Mouse (Mus musculus): ENCODE data around the gene Gm609.

Gm609 gene

GRCm38 (mm10) chr16:45392246-45392645 lies 100.5 kb downstream of the Gm609 start:
- DNase-seq, result no peak

GRCm38 (mm10) chr16:45391680-45392079 lies 101.1 kb downstream of the Gm609 start:
- DNase-seq, result no peak

- no peak for DNase-seq
Observed at GRCm38 (mm10) chr16:45390286-45390956, 102.3 kb downstream of the Gm609 start.

- DNase-seq, result no peak
Observed at GRCm38 (mm10) chr16:45389833-45390232, 102.9 kb downstream of the Gm609 start.

GRCm38 (mm10) chr16:45389041-45389440 lies 103.7 kb downstream of the Gm609 start:
- no peak for DNase-seq

- no peak for DNase-seq
Observed at GRCm38 (mm10) chr16:45381811-45382210, 111.0 kb downstream of the Gm609 start.

GRCm38 (mm10) chr16:45378959-45379358 lies 113.8 kb downstream of the Gm609 start:
- DNase-seq, result peak; percentile 24

- no peak for DNase-seq
Observed at GRCm38 (mm10) chr16:45378147-45378943, 114.4 kb downstream of the Gm609 start.

GRCm38 (mm10) chr16:45377332-45377731 lies 115.4 kb downstream of the Gm609 start:
- no peak for DNase-seq

- no peak for DNase-seq
Observed at GRCm38 (mm10) chr16:45376812-45377211, 116.0 kb downstream of the Gm609 start.

- no peak for DNase-seq
Observed at GRCm38 (mm10) chr16:45376294-45376693, 116.5 kb downstream of the Gm609 start.

- no peak for DNase-seq
Observed at GRCm38 (mm10) chr16:45375506-45376225, 117.1 kb downstream of the Gm609 start.

- DNase-seq, result no peak
Observed at GRCm38 (mm10) chr16:45374074-45374473, 118.7 kb downstream of the Gm609 start.

- no peak for DNase-seq
Observed at GRCm38 (mm10) chr16:45371076-45371475, 121.7 kb downstream of the Gm609 start.

GRCm38 (mm10) chr16:45369285-45369965 lies 123.3 kb downstream of the Gm609 start:
- no peak for DNase-seq

GRCm38 (mm10) chr16:45366111-45366510 lies 126.7 kb downstream of the Gm609 start:
- no peak for DNase-seq

GRCm38 (mm10) chr16:45365353-45365752 lies 127.4 kb downstream of the Gm609 start:
- no peak for DNase-seq

- no peak for DNase-seq
Observed at GRCm38 (mm10) chr16:45364627-45365026, 128.1 kb downstream of the Gm609 start.

GRCm38 (mm10) chr16:45363480-45364045 lies 129.2 kb downstream of the Gm609 start:
- no peak for DNase-seq
